Mouse (Mus musculus) hindbrain, embryonic 16.5 days (tissue): ENCODE data around the gene Il4i1. TPM values are rescaled to one million over a fixed set of nuclear protein-coding genes. Genes with fewer than 3 reads are reported as not detected.
A peak's percentile ranks its signal among the peaks of the same experiment; 100 is the strongest.

Experiments used
- ATAC-seq: fragments of 200-750 bp; cut with Nextera tagmentation; 2 replicates; pipeline ENCODE4 v1.8.0; 2017; ENCODE audit warnings: moderate TSS enrichment, moderate library complexity
- H3K27ac ChIP-seq: fragments of 300-500 bp; sonication (generic); 2 replicates; pipeline ENCODE4 v1.5.1; 2014; ENCODE audit warnings: low read depth, mild to moderate bottlenecking, control low read depth, low read length, moderate library complexity
- H3K27me3 ChIP-seq: fragments of 300-500 bp; sonication (generic); replicated peaks from 2 replicates; pipeline ENCODE4 v1.6.1; 2014; ENCODE audit warnings: low read length; ENCODE audit not compliant: control insufficient read depth, insufficient read depth
- H3K36me3 ChIP-seq: fragments of 300-500 bp; sonication (generic); 2 replicates; pipeline ENCODE4 v1.6.1; 2014; ENCODE audit warnings: mild to moderate bottlenecking, low read length, moderate library complexity, mixed read lengths; ENCODE audit not compliant: control insufficient read depth, insufficient read depth
- H3K4me1 ChIP-seq: fragments of 300-500 bp; sonication (generic); 2 replicates; pipeline ENCODE4 v1.6.1; 2014; ENCODE audit warnings: low read depth, low read length; ENCODE audit not compliant: control insufficient read depth, insufficient read depth
- H3K4me2 ChIP-seq: fragments of 300-500 bp; sonication (generic); 2 replicates; pipeline ENCODE4 v1.6.1; 2014; ENCODE audit warnings: mild to moderate bottlenecking, low read length, control low read depth, moderate library complexity
- H3K4me3 ChIP-seq: fragments of 300-500 bp; sonication (generic); 2 replicates; pipeline ENCODE4 v1.5.1; 2014; ENCODE audit warnings: mild to moderate bottlenecking, low read length, control low read depth, moderate library complexity
- H3K9ac ChIP-seq: fragments of 300-500 bp; sonication (generic); 2 replicates; pipeline ENCODE4 v1.6.1; 2014; ENCODE audit warnings: low read depth, mild to moderate bottlenecking, control low read depth, low read length, moderate library complexity
- H3K9me3 ChIP-seq: fragments of 300-500 bp; sonication (generic); 2 replicates; pipeline ENCODE4 v1.6.1; 2014; ENCODE audit warnings: mild to moderate bottlenecking, low read length, moderate library complexity; ENCODE audit not compliant: control insufficient read depth
- WGBS: fragments of 180-500 bp; shearing (Covaris S2); extraction: QIAGEN DNeasy Blood & Tissue Kit; methylation state at CpG from one replicate; pipeline ENCODE4 v1.1.7; 2014; 5-methylcytosine and 5-hydroxymethylcytosine counted together
- polyA plus RNA-seq: library from polyadenylated mRNA; unstranded; fragments of >200 nt; fragmentation: Nextera tagmentation; extraction: Ambion mirVana; gene quantifications from 2 replicates; pipeline ENCODE4 v1.2.1, GENCODE M21; 2015

Il4i1 gene
- polyA plus RNA-seq, 1 experiment from 2014 or later, result 1.7 TPM

- no peak overlapping the region for H3K9ac ChIP-seq
- peaks cover 23% of the 10 kb centered on the region for H3K36me3 ChIP-seq
- no peak overlapping the region for H3K4me2 ChIP-seq
- 88% methylated on average over 3 of the region's 3 CpGs for whole genome bisulfite sequencing
- no peaks in the 10 kb centered on the region for H3K27me3 ChIP-seq
- no peaks in the 10 kb centered on the region for H3K9me3 ChIP-seq
- H3K27ac ChIP-seq, result no peak overlapping the region
- ATAC-seq, result no peak
- no peaks in the 10 kb centered on the region for H3K4me1 ChIP-seq
- no peak overlapping the region for H3K4me3 ChIP-seq
Measured at GRCm38 (mm10) chr7:44826771-44827170, 10.6 kb downstream of the Il4i1 start.

DNA sequence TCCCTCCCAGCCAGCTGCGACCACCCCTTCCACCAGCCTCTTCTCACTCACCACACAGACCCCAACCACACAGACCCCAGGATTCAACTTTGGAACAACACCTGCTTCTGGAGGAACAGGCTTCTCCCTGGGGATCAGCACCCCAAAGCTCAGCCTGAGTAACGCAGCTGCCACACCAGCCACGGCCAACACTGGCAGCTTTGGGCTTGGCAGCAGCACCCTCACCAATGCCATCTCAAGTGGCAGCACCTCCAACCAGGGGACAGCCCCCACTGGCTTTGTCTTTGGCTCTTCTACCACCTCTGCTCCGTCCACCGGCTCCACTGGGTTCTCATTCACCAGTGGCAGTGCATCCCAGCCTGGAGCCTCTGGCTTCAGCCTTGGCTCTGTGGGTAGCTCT lies 12.5 kb downstream of the Il4i1 start:
- no peak for ATAC-seq
- Histone ChIP-seq H3K4me1 (no peaks in the 10 kb centered on the region), H3K27me3 (no peaks in the 10 kb centered on the region), H3K36me3 (peaks cover 23% of the 10 kb centered on the region), H3K27ac (no peak overlapping the region), H3K9me3 (no peaks in the 10 kb centered on the region), H3K4me3 (no peak overlapping the region), H3K4me2 (no peak overlapping the region), H3K9ac (no peak overlapping the region)
- 89% methylated on average over 5 of the region's 5 CpGs for WGBS

DNA sequence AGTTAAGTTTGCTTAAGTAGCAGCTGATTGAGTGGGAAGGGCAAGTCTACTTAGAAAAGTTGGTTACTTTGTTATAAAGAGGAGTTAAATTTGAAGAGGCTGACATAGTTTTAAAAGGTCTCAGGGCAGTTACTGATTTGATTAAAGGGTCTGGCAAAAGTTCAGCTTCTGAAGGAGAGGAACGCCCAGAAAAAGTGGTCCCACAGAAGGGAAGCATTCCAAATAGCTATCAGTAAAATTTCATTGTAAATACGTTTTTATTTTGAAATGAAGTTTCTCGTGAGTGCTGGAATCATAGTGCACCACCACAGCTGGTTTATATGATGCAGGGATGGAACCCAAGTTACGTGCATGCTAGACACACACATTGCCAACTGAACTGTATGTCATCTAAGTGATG lies 16.6 kb downstream of the Il4i1 start:
- no peak overlapping the region for H3K9ac ChIP-seq
- H3K27me3 ChIP-seq, result no peaks in the 10 kb centered on the region
- H3K27ac ChIP-seq, result no peak overlapping the region
- ATAC-seq, result no peak
- H3K4me1 ChIP-seq, result no peaks in the 10 kb centered on the region
- H3K9me3 ChIP-seq, result no peaks in the 10 kb centered on the region
- no peak overlapping the region for H3K4me3 ChIP-seq
- peaks cover 23% of the 10 kb centered on the region for H3K36me3 ChIP-seq
- WGBS, result 77% methylated on average over 4 of the region's 4 CpGs
- H3K4me2 ChIP-seq, result no peak overlapping the region

DNA sequence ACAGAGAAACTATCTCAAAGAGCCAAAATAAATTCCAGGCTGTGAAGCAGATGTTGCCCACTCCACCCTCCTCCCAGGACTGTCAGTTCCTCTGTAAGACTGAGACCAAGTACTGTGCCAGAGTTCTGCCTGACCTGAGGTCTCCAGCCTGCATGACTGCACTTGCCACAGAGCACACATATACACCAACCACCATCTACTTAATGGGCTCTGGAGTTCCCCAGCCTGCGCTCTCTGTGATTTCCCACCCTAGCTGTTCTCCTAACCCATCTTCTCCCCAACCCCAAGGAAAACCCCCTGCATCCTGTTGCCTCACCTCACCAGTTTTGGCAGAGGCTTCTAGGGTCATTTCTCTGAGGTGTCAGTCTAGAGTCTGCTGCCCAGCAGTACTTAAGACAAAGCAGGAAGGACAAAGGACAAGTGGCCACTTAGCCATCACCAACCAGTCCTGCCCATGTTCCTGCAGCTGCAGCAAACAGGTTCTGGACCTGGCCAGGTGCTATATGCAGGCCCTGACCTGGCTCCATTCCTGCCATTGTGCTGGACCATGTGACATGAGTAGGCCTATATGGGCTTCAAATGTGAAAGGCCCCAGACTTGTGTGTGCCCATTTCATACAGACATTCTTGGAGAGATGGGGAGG lies 19.3 kb downstream of the Il4i1 start:
- no peak for ATAC-seq
- H3K9me3 ChIP-seq, result no peaks in the 10 kb centered on the region
- H3K9ac ChIP-seq, result no peak overlapping the region
- WGBS, result 95% methylated on average over 1 of the region's 1 CpGs
- no peak overlapping the region for H3K27ac ChIP-seq
- H3K36me3 ChIP-seq, result peaks cover 6% of the 10 kb centered on the region
- no peak overlapping the region for H3K4me2 ChIP-seq
- no peak overlapping the region for H3K4me3 ChIP-seq
- H3K4me1 ChIP-seq, result peaks cover 13% of the 10 kb centered on the region
- peaks cover 5% of the 10 kb centered on the region for H3K27me3 ChIP-seq

DNA sequence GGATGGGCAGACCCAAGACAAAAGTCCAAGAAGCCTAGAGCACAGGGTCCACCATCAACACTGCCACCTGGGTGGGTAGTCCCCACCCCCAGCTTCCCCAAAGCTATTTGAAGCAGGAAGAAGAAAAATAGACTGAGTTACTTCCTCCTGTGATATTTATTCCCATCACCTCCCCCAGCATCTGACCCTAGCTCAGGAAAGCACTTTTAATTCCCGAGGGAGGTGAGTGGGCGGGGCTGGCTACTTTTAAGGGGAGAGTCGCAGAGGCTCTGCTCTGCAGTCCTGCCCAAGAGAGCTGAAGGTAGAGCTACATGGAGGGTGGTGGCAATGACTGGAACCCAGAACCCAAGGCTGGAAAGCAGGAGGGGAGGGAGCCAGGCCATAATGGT lies 19.8 kb downstream of the Il4i1 start:
- peaks cover 13% of the 10 kb centered on the region for H3K4me1 ChIP-seq
- no peak overlapping the region for H3K27ac ChIP-seq
- no peak for ATAC-seq
- peaks cover 7% of the 10 kb centered on the region; the same call in 1 of the 2 replicates for H3K36me3 ChIP-seq
- no peaks in the 10 kb centered on the region for H3K9me3 ChIP-seq
- no peak overlapping the region for H3K4me2 ChIP-seq
- H3K9ac ChIP-seq, result no peak overlapping the region
- WGBS, result 60% methylated on average over 3 of the region's 3 CpGs
- H3K4me3 ChIP-seq, result no peak overlapping the region
- H3K27me3 ChIP-seq, result peaks cover 10% of the 10 kb centered on the region

DNA sequence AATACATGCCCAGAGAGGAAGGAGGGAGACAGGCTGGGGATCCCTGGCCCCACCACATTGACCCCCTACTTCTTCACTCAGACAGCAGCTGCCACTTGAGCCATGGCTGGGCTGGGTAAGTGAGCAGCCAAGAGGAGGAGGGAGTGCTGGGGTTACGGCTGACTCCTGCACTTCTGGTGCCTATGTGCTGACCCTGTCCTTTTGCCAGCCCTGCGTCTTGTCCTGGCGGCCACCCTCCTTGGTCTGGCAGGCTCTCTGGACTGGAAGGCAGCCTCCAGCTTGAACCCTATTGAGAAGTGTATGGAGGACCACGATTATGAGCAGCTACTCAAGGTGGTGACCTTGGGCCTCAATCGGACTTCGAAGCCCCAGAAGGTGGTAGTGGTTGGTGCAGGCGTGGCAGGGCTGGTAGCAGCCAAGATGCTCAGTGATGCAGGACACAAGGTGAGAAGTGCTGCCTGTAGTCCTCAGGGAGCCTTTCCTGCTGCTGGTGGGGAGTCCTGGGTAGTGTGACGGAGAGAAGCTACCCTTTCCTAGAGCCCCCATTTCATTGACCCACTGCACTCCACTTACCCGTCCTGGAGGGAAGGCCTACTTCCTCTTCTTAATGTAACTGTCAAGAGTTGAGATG lies 20.4 kb downstream of the Il4i1 start:
- Histone ChIP-seq H3K9ac (no peak overlapping the region), H3K4me1 (peaks cover 13% of the 10 kb centered on the region), H3K4me2 (no peak overlapping the region), H3K4me3 (no peak overlapping the region), H3K9me3 (no peaks in the 10 kb centered on the region), H3K27ac (no peak overlapping the region), H3K27me3 (peaks cover 12% of the 10 kb centered on the region), H3K36me3 (peaks cover 7% of the 10 kb centered on the region)
- ATAC-seq, result no peak
- WGBS, result 82% methylated on average over 9 of the region's 9 CpGs

- H3K36me3 ChIP-seq, result peaks cover 21% of the 10 kb centered on the region
- 82% methylated on average over 6 of the region's 6 CpGs for WGBS
- ATAC-seq, result no peak
Measured at GRCm38 (mm10) chr7:44838073-44838472, 21.9 kb downstream of the Il4i1 start.

DNA sequence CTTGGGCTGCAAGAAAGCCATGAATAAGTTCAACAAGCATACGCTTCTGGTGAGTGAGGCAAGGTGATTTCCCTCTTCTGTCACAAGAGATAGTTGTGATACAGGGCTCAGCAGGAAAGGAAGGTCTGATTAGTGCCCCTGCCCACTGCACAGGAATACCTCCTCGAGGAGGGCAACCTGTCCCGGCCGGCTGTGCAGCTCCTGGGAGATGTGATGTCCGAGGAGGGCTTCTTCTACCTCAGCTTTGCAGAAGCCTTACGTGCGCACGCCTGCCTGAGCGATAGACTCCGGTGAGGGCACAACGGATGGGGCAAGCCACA lies 22.9 kb downstream of the Il4i1 start:
- WGBS, result 33% methylated on average over 11 of the region's 11 CpGs
- no peak for ATAC-seq

More at GRCm38 (mm10) chr7:44838073-44838472, 21.9 kb downstream of the Il4i1 start:
- Histone ChIP-seq H3K27ac (no peak overlapping the region), H3K4me3 (no peak overlapping the region), H3K27me3 (peaks cover 16% of the 10 kb centered on the region), H3K9me3 (no peaks in the 10 kb centered on the region), H3K9ac (no peak overlapping the region), H3K4me1 (peaks cover 13% of the 10 kb centered on the region), H3K4me2 (no peak overlapping the region)

GRCm38 (mm10) chr7:44839491-44840191 lies 23.5 kb downstream of the Il4i1 start:
- peak overlapping the region; percentile 25; the same call in 1 of the 2 replicates for H3K27ac ChIP-seq
- H3K9me3 ChIP-seq, result no peaks in the 10 kb centered on the region
- WGBS, result under 1% methylated on average over 58 of the region's 58 CpGs
- peak; percentile 53 for ATAC-seq
- peak overlapping the region; percentile 59 for H3K9ac ChIP-seq
- H3K4me1 ChIP-seq, result peaks cover 13% of the 10 kb centered on the region
- H3K27me3 ChIP-seq, result peaks cover 16% of the 10 kb centered on the region
- peak overlapping the region; percentile 32 for H3K4me3 ChIP-seq
- peaks cover 33% of the 10 kb centered on the region for H3K36me3 ChIP-seq
- peak overlapping the region; percentile 64 for H3K4me2 ChIP-seq

More for the DNA sequence above, 22.9 kb downstream of the Il4i1 start:
- Histone ChIP-seq H3K4me2 (peak overlapping the region; percentile 64), H3K27me3 (peaks cover 16% of the 10 kb centered on the region), H3K9me3 (no peaks in the 10 kb centered on the region), H3K27ac (no peak overlapping the region; the same call in 1 of the 2 replicates), H3K9ac (peak overlapping the region; percentile 59), H3K4me1 (peaks cover 13% of the 10 kb centered on the region), H3K4me3 (peak overlapping the region; percentile 32), H3K36me3 (peaks cover 29% of the 10 kb centered on the region)
